Mouse (Mus musculus) left cerebral cortex, postnatal 36 days (tissue): ENCODE measurements around the gene Ak5. TPM values are rescaled to one million over a fixed set of nuclear protein-coding genes. Genes with fewer than 3 reads are reported as not detected.
"Not testable (repeated sequence)": the region's sequence is repeated elsewhere in the genome, so short reads cannot be mapped to it uniquely, and the experiment has no call there.

Source experiments
- DNase-seq, 2 experiments: peaks; one replicate each; pipeline ENCODE4 v3.0.0; 2021 to 2022; ENCODE audit warnings: low spot score in 2 of 2, mixed read lengths in 1 of 2
- intact Hi-C: fragments of 180-260 bp; cut with DNase I; formaldehyde crosslinking; loops from one replicate; pipeline ENCODE4 v1.15.1; 2025
- total RNA-seq, 2 experiments: library from RNA; stranded (reverse); gene quantifications; 2 replicates each; pipeline ENCODE4 v1.2.3; 2021

Gene Ak5
- total RNA-seq, 2 experiments from 2014 or later = 142 to 149 TPM

GRCm38 (mm10) chr3:152658592-152658991 lies 9.6 kb downstream of the Ak5 start:
- intact Hi-C loops = no loop called here
- no peak for DNase-seq

GRCm38 (mm10) chr3:152651991-152652390 lies 16.2 kb downstream of the Ak5 start:
- DNase-seq = no peak
- intact Hi-C loops = no loop called here

GRCm38 (mm10) chr3:152644610-152645009 lies 23.6 kb downstream of the Ak5 start:
- DNase-seq = peak in 1 of 2 experiments; percentile 16
- intact Hi-C loops = no loop called here

GRCm38 (mm10) chr3:152625061-152625820 lies 42.9 kb downstream of the Ak5 start:
- intact Hi-C loops = no loop called here
- no peak for DNase-seq

- intact Hi-C loops = no loop called here
- no peak for DNase-seq
Observed at GRCm38 (mm10) chr3:152620534-152620933, 47.6 kb downstream of the Ak5 start.

GRCm38 (mm10) chr3:152620058-152620457 lies 48.1 kb downstream of the Ak5 start:
- no peak for DNase-seq
- intact Hi-C loops = no loop called here

- intact Hi-C loops = no loop called here
- no peak for DNase-seq
Observed at GRCm38 (mm10) chr3:152609076-152609475, 59.1 kb downstream of the Ak5 start.

- DNase-seq = peak; percentile 77 to 80
- intact Hi-C loops = no loop called here
Observed at GRCm38 (mm10) chr3:152605849-152606248, 62.3 kb downstream of the Ak5 start.

- no peak for DNase-seq
- intact Hi-C loops = no loop called here
Observed at GRCm38 (mm10) chr3:152599679-152600078, 68.5 kb downstream of the Ak5 start.

- intact Hi-C loops = no loop called here
- DNase-seq = no peak
Observed at GRCm38 (mm10) chr3:152596406-152597050, 71.6 kb downstream of the Ak5 start.

GRCm38 (mm10) chr3:152592767-152593425 lies 75.3 kb downstream of the Ak5 start:
- DNase-seq = peak; percentile 65 to 75
- intact Hi-C loops = no loop called here

GRCm38 (mm10) chr3:152590491-152590890 lies 77.7 kb downstream of the Ak5 start:
- no peak for DNase-seq
- intact Hi-C loops = no loop called here

GRCm38 (mm10) chr3:152589101-152589500 lies 79.1 kb downstream of the Ak5 start:
- intact Hi-C loops = loop anchor here (10.0 kb wide), 1 partner anchor 64 kb away; no protein-coding TSS in a partner anchor

GRCm38 (mm10) chr3:152587007-152587406 lies 81.2 kb downstream of the Ak5 start:
- intact Hi-C loops = loop anchor here (10.0 kb wide), 1 partner anchor 62 kb away; no protein-coding TSS in a partner anchor
- DNase-seq = no peak

More at GRCm38 (mm10) chr3:152589101-152589500, 79.1 kb downstream of the Ak5 start:
- not testable (repeated sequence) for DNase-seq

GRCm38 (mm10) chr3:152586191-152586590 lies 82.0 kb downstream of the Ak5 start:
- intact Hi-C loops = loop anchor here (10.0 kb wide), 1 partner anchor 61 kb away; no protein-coding TSS in a partner anchor
- DNase-seq = peak in 1 of 2 experiments; percentile 50

GRCm38 (mm10) chr3:152585581-152585980 lies 82.6 kb downstream of the Ak5 start:
- intact Hi-C loops = loop anchor here (10.0 kb wide), 1 partner anchor 61 kb away; no protein-coding TSS in a partner anchor

GRCm38 (mm10) chr3:152583033-152583432 lies 85.1 kb downstream of the Ak5 start:
- intact Hi-C loops = loop anchor here (10.0 kb wide), 1 partner anchor 58 kb away; no protein-coding TSS in a partner anchor
- DNase-seq = no peak

More at GRCm38 (mm10) chr3:152585581-152585980, 82.6 kb downstream of the Ak5 start:
- DNase-seq = no peak

GRCm38 (mm10) chr3:152581853-152582252 lies 86.3 kb downstream of the Ak5 start:
- intact Hi-C loops = loop anchor here (10.0 kb wide), 1 partner anchor 57 kb away; no protein-coding TSS in a partner anchor
- not testable (repeated sequence) for DNase-seq

GRCm38 (mm10) chr3:152579984-152580591 lies 88.1 kb downstream of the Ak5 start:
- peak in 1 of 2 experiments; percentile 35 for DNase-seq
- intact Hi-C loops = loop anchor here (10.0 kb wide), 1 partner anchor 55 kb away; no protein-coding TSS in a partner anchor
